Mouse (Mus musculus) thymus, postnatal 14 days (tissue): ENCODE measurements around the gene Naa30.
"Not testable (repeated sequence)": the region's sequence is repeated elsewhere in the genome, so short reads cannot be mapped to it uniquely, and the experiment has no call there.

Experiments
- DNase-seq: peaks from one replicate; pipeline ENCODE4 v3.0.0; 2021

The Naa30 gene

GRCm38 (mm10) chr14:49171867-49172581 lies at the start of gene Naa30:
Gene Naa30, plus strand, starts transcription at chr14:49172226.
- DNase-seq = peak; percentile 100

GRCm38 (mm10) chr14:49127162-49127779 lies 44.8 kb upstream of the Naa30 start:
- DNase-seq = no peak

GRCm38 (mm10) chr14:49128544-49129263 lies 43.3 kb upstream of the Naa30 start:
- no peak for DNase-seq

GRCm38 (mm10) chr14:49132391-49132790 lies 39.6 kb upstream of the Naa30 start:
- no peak for DNase-seq

- no peak for DNase-seq
These were observed 33.9 kb upstream of the Naa30 start for GRCm38 (mm10) chr14:49138171-49138570.

- DNase-seq = no peak
These were observed 31.3 kb upstream of the Naa30 start for GRCm38 (mm10) chr14:49140756-49141155.

GRCm38 (mm10) chr14:49153801-49154200 lies 18.2 kb upstream of the Naa30 start:
- peak; percentile 83 for DNase-seq

- peak; percentile 43 for DNase-seq
These were observed 16.5 kb upstream of the Naa30 start for GRCm38 (mm10) chr14:49155572-49155971.

- no peak for DNase-seq
These were observed 13.7 kb upstream of the Naa30 start for GRCm38 (mm10) chr14:49158143-49158925.

GRCm38 (mm10) chr14:49171286-49171685 lies 740 bp upstream of the Naa30 start:
- DNase-seq = no peak

- peak; percentile 73 for DNase-seq
These were observed 559 bp downstream of the Naa30 start for GRCm38 (mm10) chr14:49172582-49172988.

GRCm38 (mm10) chr14:49173290-49174135 lies 1.5 kb downstream of the Naa30 start:
- peak; percentile 16 for DNase-seq

- DNase-seq = no peak
These were observed 7.7 kb downstream of the Naa30 start for GRCm38 (mm10) chr14:49179736-49180135.

- DNase-seq = no peak
These were observed 14.2 kb downstream of the Naa30 start for GRCm38 (mm10) chr14:49186270-49186669.

GRCm38 (mm10) chr14:49197031-49197527 lies 25.1 kb downstream of the Naa30 start:
- no peak for DNase-seq

- DNase-seq = no peak
These were observed 29.2 kb downstream of the Naa30 start for GRCm38 (mm10) chr14:49201073-49201778.

- DNase-seq = not testable (repeated sequence)
These were observed 38.2 kb downstream of the Naa30 start for GRCm38 (mm10) chr14:49210215-49210614.

- DNase-seq = no peak
These were observed 46.7 kb downstream of the Naa30 start for GRCm38 (mm10) chr14:49218677-49219076.

GRCm38 (mm10) chr14:49219466-49220022 lies 47.5 kb downstream of the Naa30 start:
- peak; percentile 29 for DNase-seq

- DNase-seq = peak; percentile 25
These were observed 49.7 kb downstream of the Naa30 start for GRCm38 (mm10) chr14:49221771-49222170.

GRCm38 (mm10) chr14:49226471-49226870 lies 54.4 kb downstream of the Naa30 start:
- DNase-seq = no peak
